Mouse (Mus musculus) lung, postnatal 0 days (tissue): ENCODE measurements around the gene Il17rb.

Experiments
- CTCF ChIP-seq: IDR thresholded peaks from 2 replicates; pipeline ENCODE4 v1.5.1; 2016; ENCODE audit warnings: antibody characterized with exemption, mild to moderate bottlenecking
- EP300 ChIP-seq: IDR thresholded peaks from 2 replicates; pipeline ENCODE4 v1.6.1; 2016; ENCODE audit warnings: antibody characterized with exemption, mild to moderate bottlenecking, control low read depth

DNA sequence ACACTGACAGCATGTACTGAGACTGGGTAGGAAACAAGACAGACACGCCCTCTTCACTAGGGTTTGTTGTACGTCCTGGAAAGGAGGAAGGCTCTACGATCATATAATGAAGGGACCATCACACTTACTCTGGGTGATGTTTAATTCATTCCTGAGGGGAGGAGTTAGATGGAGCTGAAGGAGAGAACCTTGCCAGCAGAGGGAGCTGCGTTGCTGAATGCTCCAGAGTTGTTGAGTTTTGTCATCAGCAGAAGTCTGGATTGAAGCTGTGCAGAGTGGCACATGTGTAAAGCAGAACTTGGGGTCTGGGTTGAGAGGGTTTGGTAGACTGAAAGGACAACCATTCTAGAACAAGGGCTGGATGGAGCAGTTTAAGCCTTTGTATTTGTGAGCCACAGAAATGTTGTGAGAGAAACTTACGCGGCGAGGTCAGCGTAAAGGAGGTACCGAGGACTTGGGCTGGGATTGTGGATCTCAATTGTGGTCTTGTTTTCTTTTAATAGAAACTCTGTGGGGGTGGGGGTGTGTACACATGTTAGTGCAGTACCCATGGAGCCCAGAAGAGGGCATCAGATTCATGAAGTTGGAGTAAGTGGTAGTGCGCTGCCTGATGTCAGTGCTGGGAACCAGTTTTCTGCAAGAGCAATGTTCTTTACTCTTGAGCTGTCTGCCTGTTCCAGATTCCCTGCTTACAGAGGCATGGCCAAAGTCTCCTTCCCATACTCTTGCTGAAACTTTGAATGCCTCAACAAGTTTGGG is 28.1 kb downstream of the Il17rb start:
- TF ChIP-seq EP300 (no peak), CTCF (peak; percentile 64)
